Comparison of ENCODE assay signal across 8 mouse cellular contexts in genomic region chr11:74589401-74590238, GRCm38 (mm10). TPM values are rescaled to one million over a fixed set of nuclear protein-coding genes. Genes with fewer than 3 reads are reported as not detected.
DNase-seq lines count a peak whose midpoint lies in the region; ATAC-seq and TF ChIP-seq lines count a peak whose summit lies in the region.

No protein-coding gene starts in this region.

- no peaks in the 10 kb centered on the region for H3K79me2 ChIP-seq in heart, adult 2 months (replicated peaks; ENCODE audit: control insufficient read depth, insufficient read depth, low read length)

- TF ChIP-seq POLR2A in heart, adult 2 months (IDR thresholded peaks at IDR 0.05; ENCODE audit: insufficient read depth, low read depth, low read length): no peak

- peaks cover 51% of the 10 kb centered on the region for H3K27me3 ChIP-seq in heart, embryonic 16.5 days (ENCODE audit: control insufficient read depth, insufficient read depth, low read length)
- peaks cover 9% of the 10 kb centered on the region for H3K27me3 ChIP-seq in heart, adult 2 months (ENCODE audit: control insufficient read depth, insufficient read depth, low read length)
- 0 out of 2 replicates have a peak, but pooled peaks cover 2% of the 10 kb centered on the region for H3K27me3 ChIP-seq in hindbrain, embryonic 14.5 days (ENCODE audit: control insufficient read depth, insufficient read depth, low read length)
- H3K27me3 ChIP-seq in stomach, embryonic 16.5 days (ENCODE audit: control insufficient read depth, insufficient read depth, low read length): peaks cover 43% of the 10 kb centered on the region

- intact Hi-C loops in heart, adult 2 months (cut with DNase I): no loop called here

- peak overlapping the region; percentile 42 for H3K4me3 ChIP-seq in heart, embryonic 16.5 days (ENCODE audit: low read length)
- no peak overlapping the region for H3K4me3 ChIP-seq in heart, adult 2 months
- H3K4me3 ChIP-seq in hindbrain, embryonic 14.5 days (replicated peaks; ENCODE audit: low read length): peak overlapping the region; percentile 51
- H3K4me3 ChIP-seq in stomach, embryonic 16.5 days (replicated peaks; ENCODE audit: low read length): peak overlapping the region; percentile 40

- no peak overlapping the region for H3K9ac ChIP-seq in heart, embryonic 16.5 days (ENCODE audit: low read length)
- H3K9ac ChIP-seq in heart, adult 2 months (ENCODE audit: low read depth, low read length): no peak overlapping the region
- H3K9ac ChIP-seq in hindbrain, embryonic 14.5 days: peak overlapping the region; percentile 74
- no peak overlapping the region for H3K9ac ChIP-seq in stomach, embryonic 16.5 days (ENCODE audit: low read length)

- no peak overlapping the region for H3K27ac ChIP-seq in heart, embryonic 16.5 days (ENCODE audit: low read length)
- H3K27ac ChIP-seq in heart, adult 2 months: no peak overlapping the region
- H3K27ac ChIP-seq in hindbrain, embryonic 14.5 days: peak overlapping the region; percentile 87
- H3K27ac ChIP-seq in stomach, embryonic 16.5 days (ENCODE audit: low read length): no peak overlapping the region

- no peak for TF ChIP-seq EP300 in heart, adult 2 months (IDR thresholded peaks at IDR 0.05; ENCODE audit: insufficient read depth, low read depth, low read length)

- no peak for ATAC-seq in heart, embryonic 16.5 days (replicated peaks; ENCODE audit: extremely low read depth, insufficient read depth, low FRiP score)
- peak; percentile 90 for ATAC-seq in hindbrain, embryonic 14.5 days (ENCODE audit: low FRiP score)
- ATAC-seq in stomach, embryonic 16.5 days (ENCODE audit: insufficient read depth, low FRiP score): no peak
- no peak for ATAC-seq in CD4-positive, CD25-positive, alpha-beta regulatory T cell, adult 4 months

- no peak for TF ChIP-seq CTCF in heart, adult 2 months (IDR thresholded peaks at IDR 0.05)

- no peaks in the 10 kb centered on the region for H3K36me3 ChIP-seq in heart, embryonic 16.5 days (ENCODE audit: control insufficient read depth, insufficient read depth)
- H3K36me3 ChIP-seq in heart, adult 2 months (ENCODE audit: control insufficient read depth, insufficient read depth, low read length): no peaks in the 10 kb centered on the region
- H3K36me3 ChIP-seq in hindbrain, embryonic 14.5 days (replicated peaks; ENCODE audit: control insufficient read depth, insufficient read depth): no peaks in the 10 kb centered on the region
- no peaks in the 10 kb centered on the region for H3K36me3 ChIP-seq in stomach, embryonic 16.5 days (ENCODE audit: control insufficient read depth, insufficient read depth, low read length)

- H3K9me3 ChIP-seq in heart, embryonic 16.5 days (replicated peaks; ENCODE audit: control insufficient read depth, low read length): no peaks in the 10 kb centered on the region
- H3K9me3 ChIP-seq in hindbrain, embryonic 14.5 days (ENCODE audit: control insufficient read depth, low read length): no peaks in the 10 kb centered on the region
- no peaks in the 10 kb centered on the region for H3K9me3 ChIP-seq in stomach, embryonic 16.5 days (replicated peaks; ENCODE audit: control insufficient read depth, low read length)

- WGBS in heart, embryonic 16.5 days: 2% methylated on average over 64 of the region's 66 CpGs
- WGBS in heart, adult 2 months: 5% methylated on average over 66 of the region's 66 CpGs
- WGBS in hindbrain, embryonic 14.5 days: 2% methylated on average over 65 of the region's 66 CpGs
- 3% methylated on average over 66 of the region's 66 CpGs for WGBS in stomach, embryonic 16.5 days

- no peak for DNase-seq in heart, adult 2 months
- DNase-seq in cerebellum, adult 9-11 months: peak; percentile 93
- peak; percentile 86 for DNase-seq in hindbrain, embryonic 14.5 days (ENCODE audit: low spot score)
- DNase-seq in mesoderm, embryonic 11.5 days (ENCODE audit: low read depth, low spot score): peak; percentile 33
- no peak for DNase-seq in gastrocnemius, postnatal 4 days (ENCODE audit: low spot score in 2 of 2)

- no peaks in the 10 kb centered on the region for H3K4me1 ChIP-seq in heart, embryonic 16.5 days (ENCODE audit: control insufficient read depth, insufficient read depth, low read length)
- no peaks in the 10 kb centered on the region for H3K4me1 ChIP-seq in heart, adult 2 months (ENCODE audit: control insufficient read depth, insufficient read depth, low read length)
- H3K4me1 ChIP-seq in hindbrain, embryonic 14.5 days (replicated peaks; ENCODE audit: control insufficient read depth, insufficient read depth, low read length): peaks cover 17% of the 10 kb centered on the region
- H3K4me1 ChIP-seq in stomach, embryonic 16.5 days (ENCODE audit: control insufficient read depth, insufficient read depth, low read length): no peaks in the 10 kb centered on the region

- H3K4me2 ChIP-seq in heart, embryonic 16.5 days (ENCODE audit: low read depth, low read length): peak overlapping the region; percentile 57
- peak overlapping the region; percentile 52 for H3K4me2 ChIP-seq in hindbrain, embryonic 14.5 days (replicated peaks)
- peak overlapping the region; percentile 59 for H3K4me2 ChIP-seq in stomach, embryonic 16.5 days (ENCODE audit: low read depth, low read length)

RNA-seq across cellular contexts. Expression of gene Rap1gap2, which starts 21.1 kb away (rescaled TPM):
- 2.0 and 3.0 TPM in 2 replicates for polyA plus RNA-seq in heart, embryonic 16.5 days (2015; fragmentation: Nextera tagmentation; extraction: Ambion mirVana)
- 10 to 100 TPM; 82.7 to 88.9 TPM for total RNA-seq in heart, adult 2 months (2021)
- 43.9 and 78.5 TPM in 2 replicates for polyA plus RNA-seq in heart, adult 2 months (2012; rRNA removed)
- polyA plus RNA-seq in hindbrain, embryonic 14.5 days (2014; fragmentation: Nextera tagmentation; extraction: Ambion mirVana): 11.2 and 12.0 TPM in 2 replicates
- 10.9 and 11.8 TPM in 2 replicates for polyA plus RNA-seq in stomach, embryonic 16.5 days (2015; fragmentation: Nextera tagmentation; extraction: Ambion mirVana)
- 10 to 100 TPM; 16.9 to 18.0 TPM for total RNA-seq in gastrocnemius, postnatal 4 days (2021)
- polyA plus RNA-seq in CD4-positive, CD25-positive, alpha-beta regulatory T cell, adult 4 months (2017; shearing (Covaris generic)): 1 to 10 TPM; 1.3 to 1.9 TPM

RNA-seq across cellular contexts. Expression of gene Ccdc92b, which starts 29.8 kb away (rescaled TPM):
- polyA plus RNA-seq in heart, embryonic 16.5 days (2015; fragmentation: Nextera tagmentation; extraction: Ambion mirVana): 0.26 and 0.34 TPM in 2 replicates
- total RNA-seq in heart, adult 2 months (2021): under 1 TPM; 0.23 to 0.32 TPM
- 0.27 and 0.38 TPM in 2 replicates for polyA plus RNA-seq in heart, adult 2 months (2012; rRNA removed)
- 3.5 and 5.0 TPM in 2 replicates for polyA plus RNA-seq in hindbrain, embryonic 14.5 days (2014; fragmentation: Nextera tagmentation; extraction: Ambion mirVana)
- 0.37 and 0.41 TPM in 2 replicates for polyA plus RNA-seq in stomach, embryonic 16.5 days (2015; fragmentation: Nextera tagmentation; extraction: Ambion mirVana)
- total RNA-seq in gastrocnemius, postnatal 4 days (2021): under 1 TPM; 0.41 to 0.49 TPM
- polyA plus RNA-seq in CD4-positive, CD25-positive, alpha-beta regulatory T cell, adult 4 months (2017; shearing (Covaris generic)): not detected

RNA-seq across cellular contexts. Expression of gene Cluh, which starts 59.7 kb away (rescaled TPM):
- 63.0 and 73.4 TPM in 2 replicates for polyA plus RNA-seq in heart, embryonic 16.5 days (2015; fragmentation: Nextera tagmentation; extraction: Ambion mirVana)
- total RNA-seq in heart, adult 2 months (2021): 100 to 1,000 TPM; 200 to 222 TPM
- polyA plus RNA-seq in heart, adult 2 months (2012; rRNA removed): 133 and 177 TPM in 2 replicates
- 18.4 and 19.0 TPM in 2 replicates for polyA plus RNA-seq in hindbrain, embryonic 14.5 days (2014; fragmentation: Nextera tagmentation; extraction: Ambion mirVana)
- polyA plus RNA-seq in stomach, embryonic 16.5 days (2015; fragmentation: Nextera tagmentation; extraction: Ambion mirVana): 41.3 and 42.5 TPM in 2 replicates
- 100 to 1,000 TPM in 1 of 2 experiments, 10 to 100 TPM in 1; 95.9 to 101 TPM for total RNA-seq in gastrocnemius, postnatal 4 days (2021)
- polyA plus RNA-seq in CD4-positive, CD25-positive, alpha-beta regulatory T cell, adult 4 months (2017; shearing (Covaris generic)): 10 to 100 TPM in 1 of 2 experiments, 1 to 10 TPM in 1; 7.8 to 12.2 TPM

Comparison
In these comparisons a context has a peak if more than half of its experiments do, and no peak if none do; other contexts are left out.
1. DNase-seq: peak in cerebellum, adult 9-11 months (single experiment), hindbrain, embryonic 14.5 days (single experiment) and mesoderm, embryonic 11.5 days (single experiment); none in heart, adult 2 months (0 of 2) and gastrocnemius, postnatal 4 days (0 of 2).
2. Peak in every context shown above with its lines, with median percentiles within 50 percentile points of each other: H3K4me2 ChIP-seq.